Mouse (Mus musculus): ENCODE measurements around the gene Kazn. TPM values are rescaled to one million over a fixed set of nuclear protein-coding genes. Genes with fewer than 3 reads are reported as not detected.

Kazn gene
- total and polyA plus RNA-seq, 2 experiments from 2014 or later, result 25.6 to 70.2 TPM

DNA sequence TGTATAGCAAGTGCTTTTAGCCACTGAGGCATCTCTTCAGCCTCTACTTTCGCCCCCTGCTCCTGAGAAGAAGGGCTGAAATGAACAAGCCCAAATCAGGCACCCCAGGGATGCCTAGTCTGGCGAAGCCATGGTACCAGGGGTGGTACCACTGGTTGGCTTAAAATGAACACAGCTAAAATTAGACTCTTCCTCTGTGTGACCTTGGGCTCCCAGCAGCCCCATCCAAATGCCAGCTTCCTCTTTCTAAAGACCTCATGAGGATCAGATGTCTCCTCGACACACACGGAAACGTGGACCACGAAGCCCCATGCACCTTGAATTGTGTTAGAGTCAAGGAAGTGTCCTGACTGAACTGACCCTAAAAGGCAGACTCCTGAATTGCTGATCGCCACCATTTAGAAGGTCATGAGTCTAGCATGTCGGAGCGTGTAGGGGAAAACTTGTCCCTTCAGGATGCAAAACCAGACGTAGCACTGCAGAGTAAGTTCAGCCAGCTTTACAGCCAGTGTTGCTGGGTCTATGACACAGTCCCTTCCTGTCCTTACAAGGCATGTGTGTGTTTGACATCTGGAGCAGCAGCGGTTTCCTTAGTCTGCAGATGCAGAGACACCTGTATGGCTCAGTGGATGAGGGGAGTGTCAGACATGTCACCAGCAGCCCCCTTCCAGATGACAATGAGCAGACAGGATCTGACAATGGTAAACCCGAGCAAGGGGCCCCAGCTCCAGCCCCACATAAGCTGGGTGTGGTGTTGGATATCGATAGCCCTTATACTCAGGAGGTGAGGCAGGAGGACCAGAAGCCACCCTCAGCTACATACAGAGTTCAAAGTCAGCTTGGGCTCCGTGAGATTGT lies 159.3 kb downstream of the Kazn start:
- H3K27ac ChIP-seq (ENCODE audit: low read depth, low read length), result no peak overlapping the region

DNA sequence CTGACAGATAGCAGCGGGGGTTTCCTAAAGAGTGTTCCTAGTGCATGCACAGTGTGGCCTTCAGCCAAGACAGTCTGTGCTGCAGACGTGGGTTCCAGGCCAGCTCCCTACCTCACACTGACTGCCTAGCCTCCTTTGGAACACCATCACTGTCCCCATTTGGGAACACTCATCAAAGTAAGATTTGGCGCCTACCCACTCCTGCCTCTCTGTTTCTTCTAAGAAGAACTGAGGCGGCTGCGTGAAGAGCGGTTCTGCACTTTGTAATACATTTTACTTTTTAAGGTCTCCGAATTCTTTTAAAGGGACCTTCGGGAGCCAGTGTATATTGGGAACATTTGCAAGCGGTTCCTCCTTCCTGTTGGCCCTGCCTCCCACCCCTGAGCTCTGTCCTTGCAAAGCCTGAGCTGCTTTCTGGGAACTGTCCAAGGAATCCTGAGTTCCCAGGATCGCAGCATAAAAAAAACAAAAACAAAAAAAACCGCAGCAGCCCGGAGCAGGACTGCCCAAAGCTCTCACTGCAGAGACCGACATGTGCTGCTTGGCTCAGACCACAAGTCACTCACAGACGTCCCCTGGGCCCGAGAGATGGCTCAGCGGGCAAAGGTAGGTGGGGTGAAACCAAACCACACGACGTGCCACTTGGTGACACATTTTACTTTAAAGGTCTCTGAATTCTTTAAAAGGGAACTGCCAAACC lies 161.5 kb downstream of the Kazn start:
- no peaks in the 10 kb centered on the region for H3K36me3 ChIP-seq (ENCODE audit: insufficient read depth, low read length)
- no peaks in the 10 kb centered on the region for H3K9me3 ChIP-seq (ENCODE audit: low read length)
- ATAC-seq (ENCODE audit: low FRiP score) (no peak), DNase-seq (ENCODE audit: low spot score) (peak; percentile 56)
- WGBS, result 40% methylated on average over 18 of the region's 18 CpGs
- no peak overlapping the region for H3K4me2 ChIP-seq (ENCODE audit: low read depth, low read length, poor library complexity, severe bottlenecking)
- H3K27me3 ChIP-seq (ENCODE audit: insufficient read depth, low read length), result no peaks in the 10 kb centered on the region
- no peak overlapping the region for H3K9ac ChIP-seq (replicated peaks; ENCODE audit: low read length, poor library complexity, severe bottlenecking)
- H3K4me1 ChIP-seq (ENCODE audit: insufficient read depth, low read length), result no peaks in the 10 kb centered on the region
- TF ChIP-seq CTCF (IDR thresholded peaks at IDR 0.05), result no peak
- H3K4me3 ChIP-seq (ENCODE audit: low read depth, low read length), result no peak overlapping the region
- H3K27ac ChIP-seq (ENCODE audit: low read depth, low read length), result peak overlapping the region; percentile 28; the same call in 1 of the 2 replicates

More for the DNA sequence above, 159.3 kb downstream of the Kazn start:
- Histone ChIP-seq H3K4me1 (ENCODE audit: insufficient read depth, low read length) (peaks cover 11% of the 10 kb centered on the region; the same call in 1 of the 2 replicates), H3K9ac (replicated peaks; ENCODE audit: low read length, poor library complexity, severe bottlenecking) (no peak overlapping the region), H3K9me3 (ENCODE audit: low read length) (no peaks in the 10 kb centered on the region), H3K4me2 (ENCODE audit: low read depth, low read length, poor library complexity, severe bottlenecking) (no peak overlapping the region), H3K36me3 (ENCODE audit: insufficient read depth, low read length) (no peaks in the 10 kb centered on the region), H3K27me3 (ENCODE audit: insufficient read depth, low read length) (peaks cover 7% of the 10 kb centered on the region), H3K4me3 (ENCODE audit: low read depth, low read length) (no peak overlapping the region)
- 82% methylated on average over 14 of the region's 14 CpGs for WGBS
- no peak for TF ChIP-seq CTCF (IDR thresholded peaks at IDR 0.05)
- DNase-seq (ENCODE audit: low spot score), result no peak
- ATAC-seq (ENCODE audit: low FRiP score), result no peak

- ATAC-seq (ENCODE audit: low FRiP score) (no peak), DNase-seq (ENCODE audit: low spot score) (no peak)
- no peaks in the 10 kb centered on the region for H3K36me3 ChIP-seq (ENCODE audit: insufficient read depth, low read length)
- H3K27me3 ChIP-seq (ENCODE audit: insufficient read depth, low read length), result no peaks in the 10 kb centered on the region
- no peak overlapping the region for H3K9ac ChIP-seq (replicated peaks; ENCODE audit: low read length, poor library complexity, severe bottlenecking)
- H3K4me2 ChIP-seq (ENCODE audit: low read depth, low read length, poor library complexity, severe bottlenecking), result no peak overlapping the region
- WGBS, result 60% methylated on average over 1 of the region's 1 CpGs
- no peak overlapping the region for H3K4me3 ChIP-seq (ENCODE audit: low read depth, low read length)
- H3K4me1 ChIP-seq (ENCODE audit: insufficient read depth, low read length), result no peaks in the 10 kb centered on the region
- no peak for TF ChIP-seq CTCF (IDR thresholded peaks at IDR 0.05)
- no peak overlapping the region for H3K27ac ChIP-seq (ENCODE audit: low read depth, low read length)
- H3K9me3 ChIP-seq (ENCODE audit: low read length), result no peaks in the 10 kb centered on the region
Observed at GRCm38 (mm10) chr4:142076883-142077282, 162.3 kb downstream of the Kazn start.

GRCm38 (mm10) chr4:142075931-142076330 lies 163.3 kb downstream of the Kazn start:
- H3K27me3 ChIP-seq (ENCODE audit: insufficient read depth, low read length), result no peaks in the 10 kb centered on the region
- H3K4me3 ChIP-seq (ENCODE audit: low read depth, low read length), result no peak overlapping the region
- no peaks in the 10 kb centered on the region for H3K9me3 ChIP-seq (ENCODE audit: low read length)
- TF ChIP-seq CTCF (IDR thresholded peaks at IDR 0.05), result no peak
- DNase-seq (ENCODE audit: low spot score), result no peak
- 86% methylated on average over 11 of the region's 11 CpGs for WGBS
- no peaks in the 10 kb centered on the region for H3K4me1 ChIP-seq (ENCODE audit: insufficient read depth, low read length)
- H3K4me2 ChIP-seq (ENCODE audit: low read depth, low read length, poor library complexity, severe bottlenecking), result no peak overlapping the region
- no peak for ATAC-seq (ENCODE audit: low FRiP score)
- H3K27ac ChIP-seq (ENCODE audit: low read depth, low read length), result no peak overlapping the region
- H3K36me3 ChIP-seq (ENCODE audit: insufficient read depth, low read length), result no peaks in the 10 kb centered on the region
- no peak overlapping the region for H3K9ac ChIP-seq (replicated peaks; ENCODE audit: low read length, poor library complexity, severe bottlenecking)

- Histone ChIP-seq H3K4me1 (ENCODE audit: insufficient read depth, low read length) (no peaks in the 10 kb centered on the region; the same call in 1 of the 2 replicates), H3K27ac (ENCODE audit: low read depth, low read length) (no peak overlapping the region), H3K9me3 (ENCODE audit: low read length) (no peaks in the 10 kb centered on the region), H3K4me3 (ENCODE audit: low read depth, low read length) (no peak overlapping the region), H3K9ac (replicated peaks; ENCODE audit: low read length, poor library complexity, severe bottlenecking) (no peak overlapping the region), H3K4me2 (ENCODE audit: low read depth, low read length, poor library complexity, severe bottlenecking) (no peak overlapping the region), H3K27me3 (ENCODE audit: insufficient read depth, low read length) (no peaks in the 10 kb centered on the region), H3K36me3 (ENCODE audit: insufficient read depth, low read length) (no peaks in the 10 kb centered on the region)
- 65% methylated on average over 13 of the region's 13 CpGs for WGBS
- TF ChIP-seq CTCF (IDR thresholded peaks at IDR 0.05), result no peak
- DNase-seq (ENCODE audit: low spot score) (no peak), ATAC-seq (ENCODE audit: low FRiP score) (no peak)
Observed at GRCm38 (mm10) chr4:142074060-142074732, 165.0 kb downstream of the Kazn start.

Data from midbrain, postnatal 0 days (tissue).